In the genomic region with DNA sequence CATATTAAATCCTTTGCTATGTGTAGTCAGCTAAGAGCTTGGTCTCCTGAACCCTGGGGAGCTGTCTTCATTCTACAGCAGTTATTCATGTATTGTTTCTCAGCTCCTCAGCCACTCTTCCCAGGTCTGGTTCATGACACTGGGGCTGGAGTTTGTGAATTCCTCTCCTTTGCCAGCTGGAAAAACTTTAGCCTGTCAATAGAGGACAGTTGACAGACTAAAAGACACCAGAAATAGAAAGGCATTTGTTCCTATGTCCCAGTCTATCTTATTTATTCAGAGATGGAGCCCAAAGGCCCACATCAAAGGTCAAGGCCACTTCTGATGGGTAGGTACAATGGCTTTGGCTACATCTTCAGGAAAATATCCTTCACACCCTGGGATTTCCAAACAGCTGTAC, we compare ENCODE assay signal across 18 mouse cellular contexts.
"Had no signal": no experiment of that assay in that cellular context is flagged by ENCODE, and none has a peak within 500 bp of the region (broad histone marks: within the 10 kb centered on the region; RNA-seq: fewer than 3 reads in every experiment).

No protein-coding gene starts in this region.

- H3K27me3 ChIP-seq: limb, embryonic 13.5 days; liver, embryonic 13.5 days; midbrain, embryonic 12.5 days; midbrain, embryonic 15.5 days; neural tube, embryonic 12.5 days; neural tube, embryonic 15.5 days; stomach, embryonic 15.5 days had no signal

- H3K4me3 ChIP-seq: limb, embryonic 10.5 days; limb, embryonic 13.5 days; liver, embryonic 13.5 days; midbrain, embryonic 12.5 days; midbrain, embryonic 15.5 days; neural tube, embryonic 12.5 days; neural tube, embryonic 15.5 days; stomach, embryonic 15.5 days had no signal

- H3K4me1 ChIP-seq: limb, embryonic 10.5 days; limb, embryonic 13.5 days; midbrain, embryonic 12.5 days; midbrain, embryonic 15.5 days; neural tube, embryonic 12.5 days; stomach, embryonic 15.5 days had no signal

- H3K4me2 ChIP-seq: limb, embryonic 13.5 days; liver, embryonic 13.5 days; lung, embryonic 14.5 days; midbrain, embryonic 12.5 days; midbrain, embryonic 15.5 days; neural tube, embryonic 12.5 days; neural tube, embryonic 15.5 days; stomach, embryonic 15.5 days had no signal

- H3K36me3 ChIP-seq: midbrain, embryonic 15.5 days had no signal

- ATAC-seq: lung, postnatal 0 days; midbrain, embryonic 15.5 days had no signal

- H3K9me3 ChIP-seq: liver, embryonic 13.5 days; neural tube, embryonic 15.5 days; stomach, embryonic 15.5 days had no signal

- H3K9ac ChIP-seq: limb, embryonic 13.5 days; liver, embryonic 13.5 days; lung, embryonic 14.5 days; midbrain, embryonic 12.5 days; midbrain, embryonic 15.5 days; neural tube, embryonic 12.5 days; neural tube, embryonic 15.5 days; stomach, embryonic 15.5 days had no signal

- H3K27ac ChIP-seq: limb, embryonic 10.5 days; limb, embryonic 13.5 days; liver, embryonic 13.5 days; macrophage; midbrain, embryonic 12.5 days; midbrain, embryonic 15.5 days; neural tube, embryonic 12.5 days; neural tube, embryonic 15.5 days; stomach, embryonic 15.5 days had no signal

- DNase-seq: kidney, postnatal 10 days; kidney, postnatal 4 days; liver; liver, embryonic 13.5 days; lung, embryonic 14.5 days; retina, postnatal 1 day; right cerebral cortex, postnatal 25 days; spleen, adult 18-20 months; thymus, postnatal 25 days had no signal
